Mouse (Mus musculus): ENCODE measurements around the gene Zfp871. TPM values are rescaled to one million over a fixed set of nuclear protein-coding genes. Genes with fewer than 3 reads are reported as not detected.
A peak's percentile ranks its signal among the peaks of the same experiment; 100 is the strongest.
"Not testable (repeated sequence)": the region's sequence is repeated elsewhere in the genome, so short reads cannot be mapped to it uniquely, and the experiment has no call there.

Zfp871 gene
- polyA plus RNA-seq, 1 experiment from 2014 or later = 15.4 TPM

DNA sequence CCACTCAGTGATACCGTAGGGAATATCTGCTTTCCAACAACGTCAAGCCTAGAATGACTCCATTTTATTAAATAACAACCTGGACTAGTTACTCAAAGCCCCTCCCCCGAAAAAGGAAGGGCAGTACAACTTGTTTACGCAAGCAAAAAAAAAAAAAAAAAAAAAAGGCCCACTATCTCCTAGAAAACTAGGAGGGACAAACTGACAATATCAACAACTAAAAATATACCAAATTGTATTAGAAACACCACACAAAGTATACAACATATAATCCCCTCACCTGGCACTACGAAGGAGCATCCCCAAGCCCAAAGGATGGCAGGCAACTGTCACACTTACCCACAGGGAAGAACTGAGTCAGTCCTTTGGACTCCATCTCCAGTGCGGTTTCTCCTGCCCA is 1.1 kb downstream of the Zfp871 start:
- 45% methylated on average over 6 of the region's 6 CpGs for WGBS (ENCODE audit: insufficient replicate concordance)
- H3K27me3 ChIP-seq (replicated peaks) = no peaks in the 10 kb centered on the region
- peak overlapping the region; percentile 94 for H3K27ac ChIP-seq
- ATAC-seq = no peak
- no peaks in the 10 kb centered on the region for H3K9me3 ChIP-seq (replicated peaks)
- peak overlapping the region; percentile 83 for H3K4me3 ChIP-seq
- peaks cover 30% of the 10 kb centered on the region for H3K4me1 ChIP-seq
- peaks cover 44% of the 10 kb centered on the region for H3K36me3 ChIP-seq
- H3K4me2 ChIP-seq = peak overlapping the region; percentile 75
- peak overlapping the region; percentile 89 for H3K9ac ChIP-seq

DNA sequence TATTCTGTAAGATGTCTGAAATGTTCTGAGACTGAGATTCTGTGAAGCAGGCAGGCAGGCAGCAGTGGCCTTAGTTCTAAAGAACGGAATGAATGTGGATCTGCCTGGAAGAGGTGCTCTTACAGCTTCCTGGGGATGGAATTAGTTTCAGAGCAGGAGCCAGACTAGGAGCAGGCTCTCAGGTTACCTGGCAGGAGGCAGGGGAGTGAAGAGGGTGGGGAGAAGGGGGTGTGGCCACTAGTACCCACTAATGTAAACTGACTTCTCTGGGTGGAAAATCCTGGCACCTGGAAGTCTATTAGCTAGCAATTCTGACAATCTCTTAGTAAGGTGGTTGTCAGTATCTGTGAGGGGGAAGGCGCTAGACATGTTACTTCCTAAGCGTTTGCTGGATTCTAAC is 2.4 kb downstream of the Zfp871 start:
- 91% methylated on average over 3 of the region's 3 CpGs for WGBS (ENCODE audit: insufficient replicate concordance)
- peak overlapping the region; percentile 16; the same call in 1 of the 2 replicates for H3K4me2 ChIP-seq
- H3K4me1 ChIP-seq = peaks cover 30% of the 10 kb centered on the region
- peak overlapping the region; percentile 1; the same call in 1 of the 2 replicates for H3K4me3 ChIP-seq
- no peak overlapping the region for H3K9ac ChIP-seq
- no peaks in the 10 kb centered on the region for H3K27me3 ChIP-seq (replicated peaks)
- ATAC-seq = no peak
- no peak overlapping the region for H3K27ac ChIP-seq
- H3K9me3 ChIP-seq (replicated peaks) = no peaks in the 10 kb centered on the region
- peaks cover 46% of the 10 kb centered on the region for H3K36me3 ChIP-seq

DNA sequence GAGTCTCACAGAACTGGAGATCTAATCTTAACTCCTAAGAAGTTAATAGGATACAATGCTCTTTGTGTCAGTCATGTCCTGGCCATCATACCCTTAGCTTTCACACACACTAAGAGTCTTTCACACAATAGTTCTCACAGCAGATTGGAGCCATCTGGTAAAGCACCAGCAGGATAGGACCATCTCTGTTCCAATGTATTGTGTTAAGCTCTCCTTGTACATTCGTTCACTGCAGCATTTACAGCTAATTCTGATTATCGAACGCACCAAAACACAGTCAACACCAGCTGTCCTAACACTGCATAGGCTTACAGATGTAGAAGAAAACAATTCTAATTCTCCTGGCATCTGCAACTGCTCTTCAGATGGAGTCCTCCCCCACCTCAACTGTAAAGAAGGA is 10.5 kb downstream of the Zfp871 start:
- Histone ChIP-seq H3K4me1 (0 out of 2 replicates have a peak, but pooled peaks cover 4% of the 10 kb centered on the region), H3K36me3 (peaks cover 85% of the 10 kb centered on the region), H3K27me3 (replicated peaks) (no peaks in the 10 kb centered on the region), H3K4me2 (no peak overlapping the region), H3K9ac (no peak overlapping the region), H3K27ac (no peak overlapping the region), H3K9me3 (replicated peaks) (no peaks in the 10 kb centered on the region), H3K4me3 (no peak overlapping the region)
- 95% methylated on average over 3 of the region's 3 CpGs for WGBS (ENCODE audit: insufficient replicate concordance)
- ATAC-seq = no peak

DNA sequence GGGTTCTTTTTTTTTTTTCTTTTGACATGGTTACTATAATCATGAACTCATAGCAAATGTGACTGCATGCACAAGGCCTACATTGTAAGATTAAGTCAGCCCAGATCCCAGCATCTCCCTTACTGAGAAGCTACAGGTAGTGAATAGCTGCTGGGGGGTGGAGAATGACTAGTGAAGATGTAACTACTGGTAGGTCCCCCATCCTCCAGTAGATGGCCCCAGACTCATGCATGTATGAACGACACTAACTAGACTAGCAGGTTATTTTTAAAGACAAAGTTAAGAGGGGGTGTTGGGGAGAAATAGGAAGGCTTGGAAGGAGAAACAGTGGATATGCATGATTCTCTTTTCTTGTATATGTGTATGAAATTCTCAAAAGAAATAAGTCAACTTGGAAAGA is 16.9 kb downstream of the Zfp871 start:
- H3K4me2 ChIP-seq = no peak overlapping the region
- H3K4me1 ChIP-seq = no peaks in the 10 kb centered on the region
- no peaks in the 10 kb centered on the region for H3K9me3 ChIP-seq (replicated peaks)
- no peak for ATAC-seq
- H3K4me3 ChIP-seq = no peak overlapping the region
- H3K36me3 ChIP-seq = peaks cover 97% of the 10 kb centered on the region
- no peak overlapping the region for H3K27ac ChIP-seq
- WGBS (ENCODE audit: insufficient replicate concordance) = 62% methylated on average over 1 of the region's 1 CpGs
- H3K9ac ChIP-seq = no peak overlapping the region
- H3K27me3 ChIP-seq (replicated peaks) = no peaks in the 10 kb centered on the region

DNA sequence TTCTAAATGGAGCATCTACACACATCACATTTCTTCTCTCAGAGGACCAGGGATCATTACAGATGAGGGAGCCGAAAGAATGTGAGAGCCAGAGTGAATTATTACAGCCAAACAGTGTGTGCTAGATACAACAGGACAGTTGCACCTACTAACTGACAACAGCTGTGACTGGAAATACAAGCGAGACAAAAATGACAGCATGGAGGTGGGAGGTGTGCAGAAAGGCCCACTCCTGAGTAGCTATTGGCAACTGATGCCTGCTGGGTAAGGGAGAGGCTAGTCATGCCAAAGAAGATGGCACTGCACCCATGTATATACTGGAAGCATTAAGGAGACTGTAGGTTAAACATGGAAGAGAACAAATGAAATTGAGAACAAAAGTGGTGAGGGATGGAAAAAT is 21.7 kb downstream of the Zfp871 start:
- H3K9me3 ChIP-seq (replicated peaks) = 0 out of 2 replicates have a peak, but pooled peaks cover 8% of the 10 kb centered on the region
- H3K4me2 ChIP-seq = no peak overlapping the region
- 84% methylated on average over 2 of the region's 2 CpGs for WGBS (ENCODE audit: insufficient replicate concordance)
- H3K36me3 ChIP-seq = peaks cover 76% of the 10 kb centered on the region
- H3K27ac ChIP-seq = no peak overlapping the region
- H3K4me3 ChIP-seq = no peak overlapping the region
- H3K27me3 ChIP-seq (replicated peaks) = no peaks in the 10 kb centered on the region
- no peak for ATAC-seq
- H3K9ac ChIP-seq = no peak overlapping the region
- no peaks in the 10 kb centered on the region for H3K4me1 ChIP-seq

DNA sequence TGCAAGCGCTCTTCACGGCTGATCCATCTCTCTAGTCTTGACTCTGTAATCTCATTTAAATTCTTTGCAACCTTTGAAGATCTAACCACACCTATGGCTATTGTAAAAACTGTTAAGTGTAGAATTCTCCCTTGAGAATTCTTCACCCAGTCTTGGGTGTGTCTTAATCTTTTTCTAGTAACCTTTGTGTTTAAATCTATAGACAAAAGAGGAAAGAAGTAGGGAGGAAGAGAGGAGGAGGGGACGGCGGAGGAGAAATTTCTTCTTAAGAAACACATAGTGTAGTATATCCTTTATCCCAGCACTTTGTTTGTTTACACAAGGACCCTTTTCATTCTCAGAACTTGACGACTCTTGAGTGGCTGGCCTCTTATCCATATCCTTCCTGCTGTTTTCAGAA is 30.8 kb downstream of the Zfp871 start:
- Histone ChIP-seq H3K9ac (no peak overlapping the region), H3K4me1 (no peaks in the 10 kb centered on the region), H3K4me2 (no peak overlapping the region), H3K4me3 (no peak overlapping the region), H3K27ac (no peak overlapping the region), H3K27me3 (replicated peaks) (no peaks in the 10 kb centered on the region), H3K9me3 (replicated peaks) (no peaks in the 10 kb centered on the region), H3K36me3 (no peaks in the 10 kb centered on the region)
- no peak for ATAC-seq
- 63% methylated on average over 5 of the region's 5 CpGs for WGBS (ENCODE audit: insufficient replicate concordance)

DNA sequence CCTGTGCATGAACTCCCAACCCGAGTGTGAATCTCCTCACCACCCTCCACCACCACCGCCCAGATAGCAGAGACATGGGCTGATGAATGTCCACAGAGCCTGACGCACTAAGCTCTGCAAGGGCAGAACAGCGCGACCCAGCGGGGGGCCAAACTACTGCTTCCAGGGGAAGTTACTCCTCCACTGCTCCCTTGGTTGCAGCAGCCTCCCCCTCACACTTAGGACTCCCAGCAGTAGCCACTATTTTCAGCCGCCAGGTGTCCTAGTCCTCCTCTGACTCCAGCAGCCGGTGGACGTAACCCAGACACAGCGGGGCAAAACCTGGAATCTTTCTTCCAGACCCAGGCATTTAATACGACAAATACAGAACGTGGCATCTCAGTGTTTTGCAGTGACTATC is 34.5 kb downstream of the Zfp871 start:
- Histone ChIP-seq H3K4me3 (no peak overlapping the region), H3K4me2 (no peak overlapping the region), H3K9me3 (replicated peaks) (no peaks in the 10 kb centered on the region), H3K27me3 (replicated peaks) (no peaks in the 10 kb centered on the region), H3K4me1 (no peaks in the 10 kb centered on the region), H3K36me3 (no peaks in the 10 kb centered on the region), H3K9ac (no peak overlapping the region), H3K27ac (no peak overlapping the region)
- 24% methylated on average over 12 of the region's 12 CpGs for WGBS (ENCODE audit: insufficient replicate concordance)
- ATAC-seq = no peak

DNA sequence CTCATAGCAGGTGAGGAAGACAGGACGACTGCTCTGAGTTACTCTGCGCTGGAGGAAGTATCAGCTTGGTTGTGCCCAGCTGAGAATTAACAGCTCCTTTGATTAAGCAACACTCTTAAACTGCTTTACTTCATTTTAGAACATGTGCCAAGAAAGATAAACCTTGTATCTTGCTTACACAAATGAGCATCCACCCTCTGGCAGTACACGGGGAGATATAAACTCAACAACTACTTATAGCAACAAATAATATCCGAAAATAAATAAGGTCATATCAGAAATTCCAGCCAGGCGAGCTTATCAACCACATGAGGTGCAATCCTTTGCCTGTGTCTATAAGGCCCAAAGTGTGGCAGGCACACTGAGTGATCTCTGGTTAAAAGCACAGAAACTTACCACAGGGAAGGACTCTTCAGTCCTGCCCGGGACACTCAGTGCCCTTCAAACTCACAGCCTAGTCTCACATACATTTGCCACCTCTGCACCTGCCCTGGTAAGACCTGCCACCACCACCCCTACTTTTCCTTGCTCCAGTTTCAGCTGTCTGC is 35.2 kb downstream of the Zfp871 start:
- Histone ChIP-seq H3K36me3 (no peaks in the 10 kb centered on the region), H3K9ac (no peak overlapping the region), H3K27me3 (replicated peaks) (no peaks in the 10 kb centered on the region), H3K9me3 (replicated peaks) (no peaks in the 10 kb centered on the region), H3K27ac (no peak overlapping the region), H3K4me3 (no peak overlapping the region), H3K4me2 (no peak overlapping the region), H3K4me1 (no peaks in the 10 kb centered on the region)
- 39% methylated on average over 6 of the region's 6 CpGs for WGBS (ENCODE audit: insufficient replicate concordance)
- no peak for ATAC-seq

DNA sequence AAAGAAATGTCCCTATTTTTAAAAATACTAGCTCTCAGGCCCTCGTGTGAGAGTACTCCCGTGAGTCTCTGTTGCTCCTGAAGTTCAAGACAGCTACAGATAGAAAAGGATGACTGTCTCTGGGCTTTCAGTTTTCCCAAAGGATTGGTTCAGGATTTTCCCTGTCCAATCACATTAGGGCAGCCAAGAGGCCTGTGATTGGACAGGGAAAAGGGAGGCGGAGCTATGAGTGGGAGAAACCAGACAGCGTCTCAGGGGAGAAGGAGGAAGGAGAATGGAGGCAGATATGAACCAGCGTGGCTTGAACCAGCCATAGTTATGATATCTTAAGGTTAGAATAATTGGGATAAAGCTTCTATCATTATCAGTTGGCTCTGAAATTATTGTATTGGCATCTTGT is 37.5 kb downstream of the Zfp871 start:
- H3K4me2 ChIP-seq = no peak overlapping the region
- ATAC-seq = no peak
- H3K4me1 ChIP-seq = no peaks in the 10 kb centered on the region
- H3K9ac ChIP-seq = no peak overlapping the region
- H3K9me3 ChIP-seq (replicated peaks) = no peaks in the 10 kb centered on the region
- 40% methylated on average over 5 of the region's 5 CpGs for WGBS (ENCODE audit: insufficient replicate concordance)
- H3K27ac ChIP-seq = no peak overlapping the region
- no peaks in the 10 kb centered on the region for H3K36me3 ChIP-seq
- H3K27me3 ChIP-seq (replicated peaks) = no peaks in the 10 kb centered on the region
- H3K4me3 ChIP-seq = no peak overlapping the region

DNA sequence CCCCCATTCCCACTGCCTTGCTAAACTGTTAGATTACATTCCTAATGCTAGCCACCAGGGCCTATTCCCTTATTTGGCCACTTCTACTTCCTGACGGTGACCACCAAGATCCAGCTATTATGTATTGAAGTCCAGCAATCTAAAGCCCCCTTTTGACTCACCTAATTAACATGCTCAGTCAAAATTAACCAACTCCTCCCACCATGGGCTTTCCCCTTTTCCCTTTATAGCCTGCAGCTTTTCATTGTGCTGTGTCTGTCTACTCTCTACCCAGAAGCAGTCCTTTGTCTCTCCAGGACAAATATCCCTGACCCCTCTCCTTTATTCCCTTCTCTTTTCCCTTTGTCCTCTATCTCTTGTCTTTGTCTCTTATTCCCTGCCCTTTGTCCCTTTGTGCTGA is 47.0 kb downstream of the Zfp871 start:
- no peak for ATAC-seq
- no peak overlapping the region for H3K27ac ChIP-seq
- no peak overlapping the region for H3K4me3 ChIP-seq
- H3K36me3 ChIP-seq = no peaks in the 10 kb centered on the region
- H3K4me1 ChIP-seq = no peaks in the 10 kb centered on the region
- 59% methylated on average over 1 of the region's 1 CpGs for WGBS (ENCODE audit: insufficient replicate concordance)
- H3K27me3 ChIP-seq (replicated peaks) = no peaks in the 10 kb centered on the region
- no peak overlapping the region for H3K4me2 ChIP-seq
- no peaks in the 10 kb centered on the region for H3K9me3 ChIP-seq (replicated peaks)
- H3K9ac ChIP-seq = no peak overlapping the region

DNA sequence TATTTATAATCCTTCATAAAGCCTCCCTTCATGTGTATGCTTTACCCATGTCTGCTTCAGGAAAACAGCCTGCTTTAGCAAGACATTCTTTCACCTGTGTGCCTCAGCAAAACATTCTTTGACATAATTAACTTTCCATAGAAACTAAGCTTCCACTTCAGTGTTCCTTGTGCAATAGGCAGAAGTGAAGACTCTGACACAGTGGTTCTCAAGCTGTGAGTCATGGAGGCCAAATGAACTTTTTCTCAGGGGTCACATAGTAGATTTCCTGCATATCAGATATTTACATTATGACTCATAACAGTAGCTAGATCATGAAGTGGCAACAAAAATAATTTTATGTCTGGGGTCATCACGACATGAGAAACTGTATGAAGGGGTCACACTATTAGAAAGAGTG is 49.7 kb downstream of the Zfp871 start:
- no peak for ATAC-seq
- no peaks in the 10 kb centered on the region for H3K4me1 ChIP-seq
- 76% methylated on average over 1 of the region's 1 CpGs for WGBS (ENCODE audit: insufficient replicate concordance)
- no peaks in the 10 kb centered on the region for H3K36me3 ChIP-seq
- no peaks in the 10 kb centered on the region for H3K9me3 ChIP-seq (replicated peaks)
- H3K4me2 ChIP-seq = no peak overlapping the region
- H3K27ac ChIP-seq = no peak overlapping the region
- no peak overlapping the region for H3K9ac ChIP-seq
- H3K27me3 ChIP-seq (replicated peaks) = no peaks in the 10 kb centered on the region
- no peak overlapping the region for H3K4me3 ChIP-seq

DNA sequence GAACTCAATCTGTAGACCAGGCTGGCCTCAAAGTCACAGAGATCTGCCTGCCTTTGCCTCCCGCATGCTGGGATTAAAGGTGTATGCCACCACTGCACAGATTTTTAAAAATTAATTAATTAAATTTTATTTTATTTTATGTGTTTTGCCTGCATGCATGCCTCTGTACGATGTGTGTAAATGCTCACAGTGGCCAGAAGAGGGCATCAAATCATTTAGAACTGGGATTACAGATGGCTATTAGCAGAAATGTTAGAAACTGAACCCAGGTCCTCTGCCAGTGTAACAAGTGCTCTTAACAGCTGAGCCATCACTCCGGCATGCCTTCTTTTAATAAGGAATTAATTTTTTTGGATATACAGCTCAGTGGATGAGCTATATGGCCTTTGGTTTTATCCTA is 59.1 kb downstream of the Zfp871 start:
- peaks cover 5% of the 10 kb centered on the region; the same call in 1 of the 2 replicates for H3K9me3 ChIP-seq (replicated peaks)
- H3K4me1 ChIP-seq = no peaks in the 10 kb centered on the region
- no peak overlapping the region for H3K4me2 ChIP-seq
- ATAC-seq = no peak
- no peaks in the 10 kb centered on the region for H3K27me3 ChIP-seq (replicated peaks)
- no peaks in the 10 kb centered on the region for H3K36me3 ChIP-seq
- WGBS (ENCODE audit: insufficient replicate concordance) = 55% methylated on average over 3 of the region's 3 CpGs
- no peak overlapping the region for H3K4me3 ChIP-seq
- no peak overlapping the region for H3K27ac ChIP-seq
- no peak overlapping the region for H3K9ac ChIP-seq

DNA sequence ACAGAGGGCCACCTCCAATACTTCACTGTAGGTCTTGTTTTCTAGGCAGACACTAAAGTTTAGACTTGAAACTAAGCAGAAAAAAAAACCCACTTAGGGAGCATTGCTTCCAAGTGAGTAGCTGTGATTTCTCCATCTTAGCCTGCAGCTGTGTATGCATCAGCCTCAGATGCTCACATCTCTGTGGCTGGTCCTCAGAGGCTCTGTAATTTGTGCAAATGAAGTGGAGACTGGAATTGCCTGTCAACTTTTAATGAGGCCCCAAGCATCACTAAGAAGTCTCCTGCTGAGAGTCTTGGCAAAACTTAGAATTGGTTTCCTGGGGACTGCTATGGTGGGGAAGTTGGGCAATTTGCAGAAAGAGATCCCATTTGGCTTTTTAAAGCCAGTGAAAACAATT is 61.7 kb downstream of the Zfp871 start:
- not testable (repeated sequence) for H3K36me3 ChIP-seq; H3K9ac ChIP-seq; H3K9me3 ChIP-seq (replicated peaks); H3K27me3 ChIP-seq (replicated peaks); H3K4me3 ChIP-seq; ATAC-seq; H3K4me2 ChIP-seq; H3K4me1 ChIP-seq; H3K27ac ChIP-seq
